Mouse (Mus musculus): ENCODE measurements around the gene Knstrn. TPM values are rescaled to one million over a fixed set of nuclear protein-coding genes. Genes with fewer than 3 reads are reported as not detected.

Gene Knstrn
- total RNA-seq, 2 experiments from 2014 or later = 0.75 to 1.0 TPM

- intact Hi-C loops (cut with DNase I) = no loop called here
- no peak for DNase-seq (ENCODE audit: extremely low spot score in 1 of 2, low spot score in 2 of 2)
- Histone ChIP-seq H3K27ac (no peak overlapping the region), H3K4me3 (no peak overlapping the region)
- TF ChIP-seq CTCF (IDR thresholded peaks at IDR 0.05) = no peak
Measured at GRCm38 (mm10) chr2:118835115-118835514, 21.3 kb downstream of the Knstrn start.

- H3K27ac ChIP-seq = no peak overlapping the region
- no peak for TF ChIP-seq CTCF (IDR thresholded peaks at IDR 0.05)
- DNase-seq (ENCODE audit: extremely low spot score in 1 of 2, low spot score in 2 of 2) = no peak
- intact Hi-C loops (cut with DNase I) = no loop called here
- H3K4me3 ChIP-seq = no peak overlapping the region
Measured at GRCm38 (mm10) chr2:118838330-118838729, 24.5 kb downstream of the Knstrn start.

- Histone ChIP-seq H3K4me3 (no peak overlapping the region), H3K27ac (no peak overlapping the region)
- no peak for TF ChIP-seq CTCF (IDR thresholded peaks at IDR 0.05)
- no peak for DNase-seq (ENCODE audit: extremely low spot score in 1 of 2, low spot score in 2 of 2)
- intact Hi-C loops (cut with DNase I) = no loop called here
Measured at GRCm38 (mm10) chr2:118841186-118841585, 27.4 kb downstream of the Knstrn start.

GRCm38 (mm10) chr2:118841774-118842173, 28.0 kb downstream of the Knstrn start:
- intact Hi-C loops (cut with DNase I) = no loop called here
- H3K27ac ChIP-seq = no peak overlapping the region
- DNase-seq (ENCODE audit: extremely low spot score in 1 of 2, low spot score in 2 of 2) = no peak
- TF ChIP-seq CTCF (IDR thresholded peaks at IDR 0.05) = no peak
- H3K4me3 ChIP-seq = no peak overlapping the region

- no peak for DNase-seq (ENCODE audit: extremely low spot score in 1 of 2, low spot score in 2 of 2)
- no peak overlapping the region for H3K27ac ChIP-seq
- no peak overlapping the region for H3K4me3 ChIP-seq
- intact Hi-C loops (cut with DNase I) = no loop called here
- no peak for TF ChIP-seq CTCF (IDR thresholded peaks at IDR 0.05)
Measured at GRCm38 (mm10) chr2:118844427-118844826, 30.6 kb downstream of the Knstrn start.

- no peak for DNase-seq (ENCODE audit: extremely low spot score in 1 of 2, low spot score in 2 of 2)
- Histone ChIP-seq H3K27ac (no peak overlapping the region), H3K4me3 (no peak overlapping the region)
- TF ChIP-seq CTCF (IDR thresholded peaks at IDR 0.05) = no peak
- intact Hi-C loops (cut with DNase I) = no loop called here
Measured at GRCm38 (mm10) chr2:118846246-118846645, 32.4 kb downstream of the Knstrn start.

- H3K27ac ChIP-seq = no peak overlapping the region
- DNase-seq (ENCODE audit: extremely low spot score in 1 of 2, low spot score in 2 of 2) = no peak
- no peak overlapping the region for H3K4me3 ChIP-seq
- intact Hi-C loops (cut with DNase I) = no loop called here
- no peak for TF ChIP-seq CTCF (IDR thresholded peaks at IDR 0.05)
Measured at GRCm38 (mm10) chr2:118851756-118852155, 38.0 kb downstream of the Knstrn start.

GRCm38 (mm10) chr2:118861454-118862339, 47.9 kb downstream of the Knstrn start, which contains the start of gene Ivd:
TSS of gene Ivd (plus strand) at chr2:118861954.
- Histone ChIP-seq H3K4me3 (peak within 1 kb of the TSS; percentile 73), H3K27ac (peak within 1 kb of the TSS; percentile 75)
- peak; percentile 83 to 91 for DNase-seq (ENCODE audit: extremely low spot score in 1 of 2, low spot score in 2 of 2)
- TF ChIP-seq CTCF (IDR thresholded peaks at IDR 0.05) = no peak
- intact Hi-C loops (cut with DNase I) = loop anchor here (5.0 kb wide), 2 partner anchors 49 to 114 kb away; partner anchors contain the start of genes Inafm2 and Knstrn

- H3K27ac ChIP-seq = peak overlapping the region; percentile 75
- TF ChIP-seq CTCF (IDR thresholded peaks at IDR 0.05) = no peak
- peak overlapping the region; percentile 73 for H3K4me3 ChIP-seq
- DNase-seq (ENCODE audit: extremely low spot score in 1 of 2, low spot score in 2 of 2) = no peak
- intact Hi-C loops (cut with DNase I) = loop anchor here (5.0 kb wide), 2 partner anchors 50 to 115 kb away; partner anchors contain the start of genes Inafm2 and Knstrn
Measured at GRCm38 (mm10) chr2:118862340-118862675, 48.5 kb downstream of the Knstrn start.

- intact Hi-C loops (cut with DNase I) = no loop called here
- Histone ChIP-seq H3K4me3 (no peak overlapping the region), H3K27ac (no peak overlapping the region)
- no peak for DNase-seq (ENCODE audit: extremely low spot score in 1 of 2, low spot score in 2 of 2)
- TF ChIP-seq CTCF (IDR thresholded peaks at IDR 0.05) = no peak
Measured at GRCm38 (mm10) chr2:118870601-118871000, 56.8 kb downstream of the Knstrn start.

- no peak overlapping the region for H3K27ac ChIP-seq
- DNase-seq (ENCODE audit: extremely low spot score in 1 of 2, low spot score in 2 of 2) = no peak
- TF ChIP-seq CTCF (IDR thresholded peaks at IDR 0.05) = no peak
- no peak overlapping the region for H3K4me3 ChIP-seq
- intact Hi-C loops (cut with DNase I) = no loop called here
Measured at GRCm38 (mm10) chr2:118871032-118871431, 57.2 kb downstream of the Knstrn start.

GRCm38 (mm10) chr2:118873018-118873417, 59.2 kb downstream of the Knstrn start:
- intact Hi-C loops (cut with DNase I) = no loop called here
- TF ChIP-seq CTCF (IDR thresholded peaks at IDR 0.05) = no peak

More at GRCm38 (mm10) chr2:118873018-118873417, 59.2 kb downstream of the Knstrn start:
- Histone ChIP-seq H3K27ac (no peak overlapping the region), H3K4me3 (no peak overlapping the region)
- no peak for DNase-seq (ENCODE audit: extremely low spot score in 1 of 2, low spot score in 2 of 2)

Measured in left cerebral cortex, adult 2 months (tissue).